Mouse (Mus musculus): ENCODE results near the gene Pdx1. TPM values are rescaled to one million over a fixed set of nuclear protein-coding genes. Genes with fewer than 3 reads are reported as not detected.
A peak's percentile ranks its signal among the peaks of the same experiment; 100 is the strongest.

Pdx1 gene
- polyA plus RNA-seq, 1 experiment from 2014 or later = not detected

DNA sequence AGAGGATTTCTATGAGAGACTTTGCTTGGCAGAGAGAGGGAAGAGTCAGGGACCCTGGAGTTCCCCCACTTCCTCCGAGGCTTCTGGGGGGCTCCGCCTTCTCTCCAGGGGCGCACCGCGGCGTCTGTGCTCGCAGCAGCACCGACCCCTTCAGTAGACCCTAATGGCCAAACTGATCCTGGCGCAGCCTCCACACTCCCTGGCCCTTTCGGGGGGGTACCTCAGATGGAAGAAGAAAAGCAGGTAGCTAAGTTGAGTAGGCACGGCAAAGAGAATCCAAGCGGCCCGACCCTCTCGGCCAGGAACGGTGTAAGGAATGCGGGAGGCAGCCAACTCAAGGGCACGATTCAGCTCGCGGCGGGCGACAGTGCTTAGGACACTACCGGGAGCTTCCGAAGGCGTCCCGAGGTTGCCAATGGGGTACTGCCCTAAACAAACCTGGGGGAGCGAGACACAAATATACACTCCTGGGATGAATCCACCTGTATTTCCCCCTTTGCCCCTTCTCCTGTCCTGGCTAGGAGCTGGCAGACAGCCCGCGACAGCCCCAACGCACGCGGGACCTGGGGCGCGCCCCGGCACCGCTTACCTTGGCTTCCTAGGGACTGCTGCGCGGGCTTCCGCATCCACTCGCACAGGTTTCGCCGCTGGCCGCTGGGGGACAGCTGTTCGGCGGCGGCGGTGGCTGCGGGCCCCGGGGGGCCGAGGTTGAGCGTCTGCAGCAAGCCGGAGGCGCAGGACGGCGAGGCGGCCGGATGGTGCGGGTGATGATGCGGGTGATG is 36.3 kb downstream of the Pdx1 start:
- Histone ChIP-seq H3K27me3 (peaks cover 98% of the 10 kb centered on the region), H3K9me3 (no peaks in the 10 kb centered on the region), H3K4me1 (replicated peaks) (peaks cover 12% of the 10 kb centered on the region), H3K9ac (no peak overlapping the region), H3K27ac (replicated peaks) (no peak overlapping the region), H3K4me2 (no peak overlapping the region), H3K36me3 (no peaks in the 10 kb centered on the region), H3K4me3 (0 out of 2 replicates have a peak overlapping the region, but pooled peaks have one; percentile 5)
- ATAC-seq (ENCODE audit: low FRiP score, low read depth) = no peak
- under 1% methylated on average over 58 of the region's 58 CpGs for WGBS

DNA sequence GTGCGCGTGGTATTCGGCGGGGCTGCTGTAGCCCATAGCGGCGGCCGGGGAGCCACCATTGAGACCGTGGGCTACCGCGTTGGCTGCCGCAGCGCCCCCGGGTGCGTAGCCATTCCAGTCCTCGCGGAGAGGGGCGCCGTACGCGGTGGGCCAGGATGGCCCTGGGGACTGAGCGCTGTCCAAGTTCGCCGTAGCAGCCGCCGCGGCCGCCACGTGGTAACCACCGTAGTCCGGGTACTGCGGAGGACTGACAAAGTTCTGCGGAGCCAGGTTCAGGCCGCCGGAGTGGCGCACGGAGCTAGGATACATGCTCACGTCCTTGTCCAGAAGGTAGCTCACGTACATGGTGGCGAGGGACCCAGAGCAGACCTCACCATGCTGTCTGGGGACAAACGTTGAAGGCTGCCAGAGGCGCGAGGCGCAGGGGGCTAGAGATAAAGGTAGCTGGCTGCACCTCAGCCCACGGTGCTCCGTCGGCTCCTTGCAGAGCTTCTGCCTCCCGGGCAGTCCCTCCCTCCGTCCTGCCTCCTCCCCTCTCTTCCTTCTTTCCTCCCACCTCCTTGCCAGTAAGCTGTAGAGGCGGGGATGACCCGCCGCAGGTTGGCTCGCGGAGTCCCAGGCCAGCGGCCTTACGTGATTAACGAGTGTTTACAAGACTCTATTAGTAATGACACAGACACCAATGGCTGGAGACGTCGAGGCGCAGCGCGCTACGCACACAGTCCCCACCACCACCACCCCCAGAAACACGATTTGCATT is 37.1 kb downstream of the Pdx1 start, which contains the start of gene Cdx2:
Gene Cdx2, minus strand, starts transcription at position 633 of the 760 bp plus-strand sequence.
- ATAC-seq (ENCODE audit: low FRiP score, low read depth) = no peak
- no peak within 1 kb of the TSS for H3K27ac ChIP-seq (replicated peaks)
- H3K4me2 ChIP-seq = no peak within 1 kb of the TSS
- no peaks in the 10 kb centered on the region for H3K36me3 ChIP-seq
- peaks cover 99% of the 10 kb centered on the region for H3K27me3 ChIP-seq
- no peaks in the 10 kb centered on the region for H3K9me3 ChIP-seq
- H3K9ac ChIP-seq = no peak within 1 kb of the TSS
- 0 out of 2 replicates have a peak within 1 kb of the TSS, but pooled peaks have one; percentile 5 for H3K4me3 ChIP-seq
- H3K4me1 ChIP-seq (replicated peaks) = peaks cover 12% of the 10 kb centered on the region
- under 1% methylated on average over 63 of the region's 63 CpGs for WGBS

DNA sequence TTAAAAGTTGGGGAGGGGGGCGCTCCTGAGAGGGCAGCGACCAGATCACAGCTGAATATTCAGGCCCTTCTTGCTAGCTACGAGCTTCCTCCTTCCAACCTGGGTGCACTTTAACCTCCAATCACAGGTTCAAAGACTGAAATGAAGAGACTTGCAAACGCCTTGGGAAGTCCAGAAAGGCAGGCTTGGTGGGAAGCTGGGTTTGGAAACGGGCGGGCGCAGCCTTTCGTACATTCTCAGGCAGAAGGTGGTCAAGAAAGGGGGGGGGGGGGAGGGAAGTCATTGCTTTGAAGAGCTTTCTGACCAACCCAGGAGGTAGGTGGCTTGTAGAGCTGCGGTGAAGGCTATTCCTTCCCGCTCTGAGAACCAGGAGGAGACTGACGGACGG is 37.6 kb downstream of the Pdx1 start:
- no peak for ATAC-seq (ENCODE audit: low FRiP score, low read depth)
- under 1% methylated on average over 9 of the region's 12 CpGs for WGBS
- H3K27ac ChIP-seq (replicated peaks) = no peak overlapping the region
- H3K36me3 ChIP-seq = no peaks in the 10 kb centered on the region
- peaks cover 99% of the 10 kb centered on the region for H3K27me3 ChIP-seq
- no peak overlapping the region for H3K9ac ChIP-seq
- no peak overlapping the region for H3K4me2 ChIP-seq
- no peak overlapping the region for H3K4me3 ChIP-seq
- peaks cover 12% of the 10 kb centered on the region for H3K4me1 ChIP-seq (replicated peaks)
- H3K9me3 ChIP-seq = no peaks in the 10 kb centered on the region

DNA sequence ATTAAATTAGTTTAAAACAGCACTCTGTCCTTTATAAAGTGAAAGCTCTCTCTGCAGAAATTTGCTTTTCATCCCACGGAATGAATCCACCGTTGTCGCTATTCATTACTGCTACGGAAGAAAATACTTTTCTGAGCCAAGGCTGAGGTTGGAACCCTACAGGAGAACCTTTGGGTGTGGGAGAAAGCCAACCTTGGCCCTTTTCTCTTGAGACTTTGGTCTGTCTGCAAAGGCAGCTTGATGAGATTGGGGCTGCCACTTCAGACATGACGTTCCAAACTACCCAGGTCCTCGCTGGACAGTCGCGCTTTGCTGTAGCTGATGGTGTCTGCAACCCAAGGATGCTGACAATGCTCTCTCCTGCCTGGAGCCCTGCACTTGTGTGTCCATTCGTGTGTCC is 38.7 kb downstream of the Pdx1 start:
- Histone ChIP-seq H3K27me3 (peaks cover 99% of the 10 kb centered on the region), H3K4me1 (replicated peaks) (peaks cover 12% of the 10 kb centered on the region), H3K36me3 (no peaks in the 10 kb centered on the region), H3K4me3 (no peak overlapping the region), H3K9me3 (no peaks in the 10 kb centered on the region), H3K27ac (replicated peaks) (no peak overlapping the region), H3K4me2 (no peak overlapping the region), H3K9ac (no peak overlapping the region)
- 9% methylated on average over 9 of the region's 9 CpGs for WGBS
- ATAC-seq (ENCODE audit: low FRiP score, low read depth) = no peak

DNA sequence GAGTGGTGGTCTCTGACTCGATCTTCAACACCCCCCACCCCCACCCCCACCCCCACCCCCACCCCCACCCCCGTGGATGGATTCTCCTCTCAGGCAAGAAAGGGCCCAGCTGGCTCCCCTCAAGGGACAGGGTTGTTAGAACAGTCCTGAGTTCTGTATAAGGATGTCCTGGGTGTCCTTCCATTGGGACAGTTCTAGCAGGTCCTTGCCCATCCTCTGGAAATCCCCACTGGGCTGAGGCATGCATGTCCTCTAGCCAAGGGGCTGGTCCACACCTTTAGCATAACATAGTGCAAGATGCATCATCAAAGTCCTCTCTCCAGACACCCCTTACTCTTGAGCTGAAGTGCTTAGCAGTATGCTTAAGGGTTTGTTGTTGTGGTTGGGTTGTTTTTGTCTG is 40.0 kb downstream of the Pdx1 start:
- Histone ChIP-seq H3K27me3 (peaks cover 98% of the 10 kb centered on the region), H3K4me1 (replicated peaks) (peaks cover 13% of the 10 kb centered on the region), H3K4me2 (no peak overlapping the region), H3K36me3 (no peaks in the 10 kb centered on the region), H3K4me3 (no peak overlapping the region), H3K27ac (replicated peaks) (no peak overlapping the region), H3K9me3 (no peaks in the 10 kb centered on the region), H3K9ac (no peak overlapping the region)
- 0% methylated on average over 2 of the region's 2 CpGs for WGBS
- no peak for ATAC-seq (ENCODE audit: low FRiP score, low read depth)

DNA sequence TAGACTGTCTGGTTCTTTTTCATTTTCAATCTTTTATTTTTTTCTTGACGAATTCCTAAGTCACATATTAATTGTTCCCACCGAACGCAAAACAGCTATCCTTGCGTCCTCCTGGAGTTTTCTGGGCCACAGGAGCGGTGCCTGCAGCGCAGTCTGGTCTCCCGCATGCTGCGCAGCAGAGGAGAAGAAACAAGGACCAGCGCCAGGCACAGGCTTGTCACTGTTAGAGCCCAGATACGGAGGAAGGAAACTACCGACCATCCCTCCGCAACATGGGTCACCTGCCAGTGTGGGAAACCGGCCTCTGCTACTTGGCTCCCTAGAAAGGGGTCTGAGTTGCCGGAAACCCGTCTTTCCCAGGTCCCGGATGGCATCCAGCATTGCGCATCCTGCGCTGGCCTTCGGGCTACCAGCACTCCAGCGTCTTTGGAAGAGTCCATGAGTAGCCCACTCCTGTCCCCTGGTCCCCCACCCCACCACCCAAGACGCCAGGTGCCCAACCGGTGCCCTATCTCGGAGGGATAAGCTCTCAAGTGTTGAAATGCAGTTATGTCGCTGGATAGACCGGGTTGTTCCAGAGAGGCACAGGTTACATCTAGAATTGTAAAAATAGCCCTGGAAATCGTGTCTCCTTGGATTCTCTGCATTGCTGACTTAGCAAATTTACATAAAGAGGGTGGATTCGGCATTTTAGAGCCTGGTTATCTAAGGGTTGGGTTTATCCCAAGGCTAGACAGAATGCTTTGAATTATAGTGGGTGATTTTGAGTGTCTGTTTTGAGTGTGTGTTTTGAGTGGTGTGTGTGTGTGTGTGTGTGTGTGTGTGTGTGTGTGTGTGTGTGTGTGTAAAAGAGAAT is 43.3 kb downstream of the Pdx1 start:
- ATAC-seq (ENCODE audit: low FRiP score, low read depth) = no peak
- no peak overlapping the region for H3K9ac ChIP-seq

DNA sequence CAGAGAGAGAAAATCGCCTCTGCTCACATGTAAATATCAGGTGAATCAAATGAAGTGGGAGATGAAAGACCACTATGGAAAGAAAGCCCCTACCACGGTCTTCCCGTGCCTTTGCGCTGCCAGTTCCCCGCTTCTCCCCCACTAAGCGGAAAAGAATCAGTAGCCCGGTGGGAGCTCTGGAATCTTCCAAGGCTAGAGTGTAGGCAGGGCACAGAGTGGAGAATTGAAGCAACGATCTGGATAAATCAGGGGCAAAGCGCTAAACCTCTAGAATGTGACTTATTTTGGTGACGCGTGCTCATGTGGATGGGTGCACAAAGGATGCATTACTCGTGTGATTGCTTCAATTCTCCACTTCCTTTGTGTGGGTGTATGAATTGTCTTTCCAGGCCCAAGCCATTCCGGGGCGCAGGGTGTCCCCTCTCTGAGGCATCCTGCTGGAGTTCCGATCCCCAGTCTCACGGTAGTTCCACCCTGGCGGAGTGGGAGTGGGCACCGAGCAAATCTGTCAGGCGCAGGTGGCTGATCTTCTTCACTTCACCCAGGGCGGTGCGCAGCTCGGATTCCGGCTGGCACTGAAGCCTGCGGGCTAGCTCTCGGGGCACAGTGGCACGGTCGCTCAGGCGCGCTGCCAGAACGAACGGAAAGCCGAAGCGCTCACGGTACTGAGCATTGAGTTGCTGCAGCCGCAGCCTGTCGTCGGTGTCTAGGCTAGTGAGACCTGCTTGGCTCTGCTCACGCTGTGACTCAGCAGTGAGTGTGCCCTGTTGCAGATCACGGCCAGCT is 45.1 kb downstream of the Pdx1 start:
- no peaks in the 10 kb centered on the region for H3K36me3 ChIP-seq
- no peak overlapping the region for H3K4me3 ChIP-seq
- ATAC-seq (ENCODE audit: low FRiP score, low read depth) = no peak
- peaks cover 94% of the 10 kb centered on the region for H3K27me3 ChIP-seq
- H3K4me2 ChIP-seq = 0 out of 2 replicates have a peak overlapping the region, but pooled peaks have one; percentile 8
- no peak overlapping the region for H3K9ac ChIP-seq
- WGBS = 1% methylated on average over 39 of the region's 39 CpGs
- H3K9me3 ChIP-seq = no peaks in the 10 kb centered on the region
- H3K27ac ChIP-seq (replicated peaks) = no peak overlapping the region
- peaks cover 8% of the 10 kb centered on the region for H3K4me1 ChIP-seq (replicated peaks)

More for the DNA sequence above, 43.3 kb downstream of the Pdx1 start:
- Histone ChIP-seq H3K36me3 (no peaks in the 10 kb centered on the region), H3K4me1 (replicated peaks) (peaks cover 8% of the 10 kb centered on the region), H3K27ac (replicated peaks) (no peak overlapping the region), H3K4me3 (no peak overlapping the region), H3K9me3 (no peaks in the 10 kb centered on the region), H3K4me2 (no peak overlapping the region), H3K27me3 (peaks cover 99% of the 10 kb centered on the region)
- 2% methylated on average over 27 of the region's 27 CpGs for WGBS

DNA sequence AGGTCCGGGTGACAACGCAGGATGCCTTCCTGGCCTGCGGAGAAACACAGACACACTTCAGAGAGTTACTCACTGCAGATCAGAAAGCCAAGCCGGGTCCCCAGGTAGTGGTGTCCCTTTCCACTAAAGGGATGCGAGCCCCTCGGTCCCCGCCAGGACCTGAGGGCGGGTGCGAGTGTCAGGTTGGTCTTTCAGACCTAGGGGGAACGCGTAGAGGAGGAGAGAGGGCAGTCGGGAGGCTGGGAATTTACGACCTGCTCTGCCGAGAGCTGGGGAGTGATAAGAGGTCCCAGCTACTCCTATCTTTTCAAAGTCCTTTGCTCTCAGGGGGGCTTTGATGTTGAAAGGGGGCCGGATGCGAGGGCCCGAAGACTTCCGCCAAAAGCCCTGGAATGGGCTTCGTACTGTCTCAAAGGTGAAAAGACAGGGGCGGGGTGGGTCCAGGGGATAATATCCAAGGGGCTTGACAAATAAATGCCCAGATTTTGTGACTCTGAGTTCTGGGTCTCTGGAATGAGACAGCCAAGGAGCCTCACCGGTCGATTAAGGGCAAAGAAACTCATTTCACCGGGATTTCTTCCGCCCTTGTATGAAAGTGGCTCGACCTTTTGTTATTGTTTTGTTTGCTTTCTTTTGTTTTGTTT is 45.8 kb downstream of the Pdx1 start:
- no peaks in the 10 kb centered on the region for H3K9me3 ChIP-seq
- H3K27me3 ChIP-seq = peaks cover 94% of the 10 kb centered on the region
- no peak overlapping the region for H3K9ac ChIP-seq
- H3K4me3 ChIP-seq = no peak overlapping the region
- WGBS = under 1% methylated on average over 25 of the region's 25 CpGs
- peaks cover 8% of the 10 kb centered on the region for H3K4me1 ChIP-seq (replicated peaks)
- H3K27ac ChIP-seq (replicated peaks) = no peak overlapping the region
- 0 out of 2 replicates have a peak overlapping the region, but pooled peaks have one; percentile 8 for H3K4me2 ChIP-seq
- no peak for ATAC-seq (ENCODE audit: low FRiP score, low read depth)
- no peaks in the 10 kb centered on the region for H3K36me3 ChIP-seq

DNA sequence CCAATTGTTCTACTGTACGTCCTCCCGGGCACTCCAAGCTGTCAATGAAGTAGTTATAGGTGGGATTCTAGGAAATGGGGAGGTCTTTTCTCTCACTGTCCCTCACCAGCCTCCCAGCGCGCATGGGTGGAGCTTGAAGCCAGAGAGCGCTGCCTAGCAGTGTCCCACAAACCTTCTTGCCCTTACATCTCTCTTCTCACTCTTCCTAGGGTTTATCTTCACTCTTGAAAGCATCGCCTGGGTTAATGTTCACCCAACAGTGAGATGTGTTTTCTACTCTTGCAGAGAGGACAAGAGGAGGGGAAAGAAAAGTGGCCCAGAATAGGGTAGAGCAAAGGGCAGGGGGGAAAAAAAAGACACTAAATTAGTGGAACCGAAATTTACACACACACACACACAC is 47.6 kb downstream of the Pdx1 start:
- Histone ChIP-seq H3K9me3 (no peaks in the 10 kb centered on the region), H3K9ac (no peak overlapping the region), H3K36me3 (no peaks in the 10 kb centered on the region), H3K4me1 (replicated peaks) (peaks cover 8% of the 10 kb centered on the region), H3K4me2 (no peak overlapping the region), H3K27me3 (peaks cover 90% of the 10 kb centered on the region), H3K4me3 (no peak overlapping the region), H3K27ac (replicated peaks) (no peak overlapping the region)
- ATAC-seq (ENCODE audit: low FRiP score, low read depth) = no peak
- WGBS = 2% methylated on average over 7 of the region's 7 CpGs

DNA sequence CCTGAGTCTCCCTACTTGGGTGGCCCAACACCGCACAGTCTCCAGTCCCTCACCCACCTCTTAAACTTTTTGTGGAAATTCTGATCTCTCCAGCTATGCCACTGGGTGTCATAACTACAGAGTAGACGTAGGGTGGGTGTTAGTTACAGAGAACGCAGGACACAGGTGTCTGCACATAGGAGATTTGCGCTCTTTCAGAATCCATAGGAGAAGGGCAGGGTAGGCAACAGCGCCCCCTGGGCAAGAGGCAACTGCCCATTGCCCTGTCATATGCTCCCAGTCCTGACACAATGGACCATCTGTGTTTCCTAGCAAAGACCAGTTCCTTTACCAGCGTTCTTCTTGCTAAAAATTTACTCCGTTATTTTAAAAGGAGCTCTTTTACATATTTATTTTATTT is 48.2 kb downstream of the Pdx1 start:
- H3K36me3 ChIP-seq = no peaks in the 10 kb centered on the region
- no peak overlapping the region for H3K4me2 ChIP-seq
- peaks cover 91% of the 10 kb centered on the region for H3K27me3 ChIP-seq
- H3K9ac ChIP-seq = no peak overlapping the region
- H3K4me3 ChIP-seq = no peak overlapping the region
- ATAC-seq (ENCODE audit: low FRiP score, low read depth) = no peak
- H3K4me1 ChIP-seq (replicated peaks) = peaks cover 8% of the 10 kb centered on the region
- H3K9me3 ChIP-seq = no peaks in the 10 kb centered on the region
- WGBS = 19% methylated on average over 7 of the region's 7 CpGs
- H3K27ac ChIP-seq (replicated peaks) = no peak overlapping the region

DNA sequence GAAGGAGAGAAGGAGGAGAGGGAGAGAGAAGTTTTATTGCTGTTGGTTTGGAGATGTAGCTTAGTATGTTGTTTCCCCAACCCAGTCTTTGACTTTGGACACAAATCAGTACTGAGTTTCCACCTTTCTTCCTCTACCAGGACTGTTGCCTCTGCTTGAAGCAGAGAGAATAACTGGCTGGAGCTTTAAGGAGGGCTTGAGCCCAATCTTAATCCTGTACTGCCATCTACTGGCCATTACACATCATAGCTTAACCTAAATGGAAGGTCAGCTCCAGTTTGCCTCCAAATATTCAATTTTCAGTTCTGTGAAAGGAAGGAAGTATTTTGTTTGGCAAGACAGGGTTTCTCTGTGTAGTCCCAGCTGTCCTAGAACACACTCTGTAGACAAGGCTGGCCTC is 49.9 kb downstream of the Pdx1 start:
- no peaks in the 10 kb centered on the region for H3K9me3 ChIP-seq
- H3K4me3 ChIP-seq = no peak overlapping the region
- ATAC-seq (ENCODE audit: low FRiP score, low read depth) = peak; percentile 66
- H3K9ac ChIP-seq = no peak overlapping the region
- H3K27ac ChIP-seq (replicated peaks) = no peak overlapping the region
- no peak overlapping the region for H3K4me2 ChIP-seq
- H3K36me3 ChIP-seq = no peaks in the 10 kb centered on the region
- H3K27me3 ChIP-seq = peaks cover 81% of the 10 kb centered on the region
- peaks cover 8% of the 10 kb centered on the region for H3K4me1 ChIP-seq (replicated peaks)
